Mouse (Mus musculus) heart, embryonic 12.5 days (tissue): ENCODE results near the gene Dgkd. TPM values are rescaled to one million over a fixed set of nuclear protein-coding genes. Genes with fewer than 3 reads are reported as not detected.
A peak's percentile ranks its signal among the peaks of the same experiment; 100 is the strongest.

Experiments used
- ATAC-seq: fragments of 200-750 bp; cut with Nextera tagmentation; 2 replicates; pipeline ENCODE4 v1.8.0; 2017; ENCODE audit warnings: moderate TSS enrichment, moderate library complexity; ENCODE audit not compliant: insufficient number of reproducible peaks, low FRiP score
- H3K27ac ChIP-seq: fragments of 300-500 bp; sonication (generic); 2 replicates; pipeline ENCODE4 v1.5.1; 2016; ENCODE audit warnings: mild to moderate bottlenecking, moderate library complexity; ENCODE audit not compliant: poor library complexity, severe bottlenecking
- H3K27me3 ChIP-seq: fragments of 300-500 bp; sonication (generic); replicated peaks from 2 replicates; pipeline ENCODE4 v1.6.1; 2016; ENCODE audit warnings: mild to moderate bottlenecking, moderate library complexity
- H3K36me3 ChIP-seq: fragments of 300-500 bp; sonication (generic); 2 replicates; pipeline ENCODE4 v1.6.1; 2016; ENCODE audit warnings: mild to moderate bottlenecking, moderate library complexity
- H3K4me1 ChIP-seq: fragments of 300-500 bp; sonication (generic); replicated peaks from 2 replicates; pipeline ENCODE4 v1.6.1; 2016; ENCODE audit warnings: mild to moderate bottlenecking
- H3K4me2 ChIP-seq: fragments of 300-500 bp; sonication (generic); 2 replicates; pipeline ENCODE4 v1.6.1; 2016; ENCODE audit warnings: mild to moderate bottlenecking, moderate library complexity
- H3K4me3 ChIP-seq: fragments of 300-500 bp; sonication (generic); 2 replicates; pipeline ENCODE4 v1.5.1; 2016; ENCODE audit warnings: mild to moderate bottlenecking
- H3K9ac ChIP-seq: fragments of 300-500 bp; sonication (generic); 2 replicates; pipeline ENCODE4 v1.6.1; 2016; ENCODE audit warnings: mild to moderate bottlenecking, moderate library complexity
- H3K9me3 ChIP-seq: fragments of 300-500 bp; sonication (generic); replicated peaks from 2 replicates; pipeline ENCODE4 v1.6.1; 2016; ENCODE audit warnings: mild to moderate bottlenecking, moderate library complexity
- WGBS: fragments of 180-500 bp; shearing (Covaris S2); methylation state at CpG from one replicate; pipeline ENCODE4 v1.1.7; 2016; 5-methylcytosine and 5-hydroxymethylcytosine counted together
- polyA plus RNA-seq: library from polyadenylated mRNA; unstranded; fragments of >200 nt; fragmentation: Nextera tagmentation; extraction: Ambion mirVana; gene quantifications from 2 replicates; pipeline ENCODE4 v1.2.1, GENCODE M21; 2016

Dgkd gene
- polyA plus RNA-seq, 1 experiment from 2014 or later = 24.1 TPM

DNA sequence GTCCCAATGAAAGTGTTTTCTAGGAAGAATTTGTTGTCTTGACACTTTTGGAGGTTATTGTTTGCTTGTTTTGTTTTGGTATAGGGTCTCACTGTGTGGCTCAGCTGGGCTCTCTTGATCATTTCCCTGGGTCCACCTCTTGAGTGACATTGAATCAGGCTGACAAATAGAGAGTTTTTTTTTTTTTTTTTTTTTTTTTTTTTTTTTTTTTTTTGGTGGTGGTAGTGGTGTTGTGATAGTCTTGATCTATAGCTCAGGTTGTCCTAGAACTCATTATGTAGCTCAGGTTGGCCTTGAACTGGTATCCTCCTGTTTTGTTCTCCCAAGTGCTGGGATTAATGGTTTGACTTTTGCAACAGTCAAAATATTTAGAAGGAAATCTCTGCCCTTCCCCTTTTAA, 11.8 kb downstream of the Dgkd start:
- Histone ChIP-seq H3K4me3 (no peak overlapping the region), H3K9me3 (no peaks in the 10 kb centered on the region), H3K4me2 (no peak overlapping the region), H3K9ac (no peak overlapping the region), H3K27ac (no peak overlapping the region), H3K27me3 (no peaks in the 10 kb centered on the region), H3K4me1 (peaks cover 36% of the 10 kb centered on the region), H3K36me3 (no peaks in the 10 kb centered on the region)
- ATAC-seq = no peak

DNA sequence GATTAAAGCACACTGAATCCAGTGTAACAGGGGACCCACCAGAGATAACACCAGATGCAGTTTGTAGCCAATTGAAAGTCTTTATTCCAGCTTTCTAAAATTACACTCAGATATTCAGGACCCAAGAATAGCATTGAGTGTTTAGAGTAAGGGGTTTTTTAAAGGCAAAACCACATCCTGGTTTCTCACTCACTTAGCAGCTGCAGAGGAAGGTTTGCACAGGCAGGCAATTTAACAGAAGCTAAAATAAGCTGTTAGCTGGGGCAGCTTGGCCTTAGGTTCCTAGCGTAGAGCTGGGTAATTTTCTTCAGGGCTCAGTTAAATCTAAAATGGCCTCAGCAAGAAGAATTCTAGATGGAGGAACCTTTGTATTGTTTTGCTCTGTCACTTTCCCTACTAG, 13.6 kb downstream of the Dgkd start:
- Histone ChIP-seq H3K9ac (no peak overlapping the region), H3K9me3 (no peaks in the 10 kb centered on the region), H3K27ac (peak overlapping the region; percentile 76), H3K4me1 (peaks cover 48% of the 10 kb centered on the region), H3K4me2 (no peak overlapping the region), H3K36me3 (no peaks in the 10 kb centered on the region), H3K4me3 (no peak overlapping the region), H3K27me3 (no peaks in the 10 kb centered on the region)
- WGBS = 59% methylated on average over 1 of the region's 1 CpGs
- ATAC-seq = no peak

DNA sequence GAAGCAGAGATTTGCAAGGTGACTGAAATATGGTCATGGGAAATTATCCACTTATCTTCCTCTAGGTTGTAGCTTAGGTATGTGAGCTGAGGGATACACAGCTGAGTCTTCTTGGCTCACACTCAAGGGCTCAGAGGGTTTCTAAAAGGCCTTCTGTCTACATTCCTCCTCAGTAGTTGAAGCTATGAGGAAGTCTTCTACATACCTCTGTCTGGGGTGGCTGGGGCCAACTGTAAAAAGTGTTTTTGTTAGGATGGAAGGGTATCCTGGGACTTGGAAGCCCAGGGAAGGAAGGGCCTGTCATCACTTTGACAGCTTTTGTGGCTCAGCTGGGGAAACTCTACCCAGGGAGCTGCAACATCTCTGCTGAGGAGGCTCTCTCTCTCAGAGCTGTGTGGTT, 18.5 kb downstream of the Dgkd start:
- H3K4me1 ChIP-seq = peaks cover 56% of the 10 kb centered on the region
- no peak overlapping the region for H3K9ac ChIP-seq
- no peak overlapping the region for H3K27ac ChIP-seq
- no peak overlapping the region for H3K4me2 ChIP-seq
- no peaks in the 10 kb centered on the region for H3K27me3 ChIP-seq
- H3K9me3 ChIP-seq = no peaks in the 10 kb centered on the region
- no peak overlapping the region for H3K4me3 ChIP-seq
- no peaks in the 10 kb centered on the region for H3K36me3 ChIP-seq
- no peak; the same call in 1 of the 2 replicates for ATAC-seq

DNA sequence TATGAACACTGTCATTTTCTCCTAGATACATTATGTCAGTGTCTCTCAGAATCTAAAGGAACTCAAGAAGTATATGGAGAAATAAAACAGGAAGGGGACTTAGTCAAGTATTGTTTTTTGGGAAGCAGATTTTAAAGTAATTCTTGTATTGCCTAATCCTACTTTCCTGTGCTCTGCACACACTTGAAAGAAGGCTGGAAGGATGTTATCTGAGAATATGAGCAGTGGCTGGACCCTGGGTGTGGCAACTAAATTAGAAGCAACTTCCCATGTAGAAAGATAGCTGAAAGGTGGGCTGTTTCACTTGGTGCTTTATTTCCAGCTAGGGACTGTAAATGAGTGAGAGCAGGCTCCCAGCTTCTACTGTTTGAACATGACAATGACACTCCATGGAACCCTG, 20.0 kb downstream of the Dgkd start:
- no peaks in the 10 kb centered on the region for H3K9me3 ChIP-seq
- no peak overlapping the region; the same call in 1 of the 2 replicates for H3K27ac ChIP-seq
- H3K4me1 ChIP-seq = peaks cover 66% of the 10 kb centered on the region
- no peak for ATAC-seq
- H3K4me2 ChIP-seq = no peak overlapping the region
- H3K4me3 ChIP-seq = no peak overlapping the region
- no peaks in the 10 kb centered on the region for H3K36me3 ChIP-seq
- H3K27me3 ChIP-seq = no peaks in the 10 kb centered on the region
- H3K9ac ChIP-seq = no peak overlapping the region

DNA sequence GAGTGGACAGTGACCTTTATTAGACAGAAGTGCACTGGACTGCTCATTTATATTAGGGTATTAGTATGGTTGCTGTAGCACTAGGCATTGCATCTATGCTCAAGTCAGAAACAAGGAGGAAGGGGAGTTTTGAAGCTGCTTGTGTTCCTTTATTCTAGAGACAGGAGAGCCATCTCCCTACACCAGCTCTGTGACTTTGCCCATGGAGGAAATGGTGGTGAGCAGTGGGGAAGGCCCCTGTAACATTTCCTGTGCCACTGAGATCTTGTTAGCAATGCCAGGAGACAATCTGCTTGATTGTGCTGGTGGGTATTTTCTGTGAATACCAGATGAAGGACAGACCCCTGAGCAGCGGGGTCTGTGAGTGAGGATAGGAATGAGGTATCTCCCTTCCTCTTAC, 23.0 kb downstream of the Dgkd start:
- Histone ChIP-seq H3K9me3 (no peaks in the 10 kb centered on the region), H3K4me3 (no peak overlapping the region), H3K36me3 (no peaks in the 10 kb centered on the region), H3K27ac (no peak overlapping the region), H3K9ac (no peak overlapping the region), H3K27me3 (no peaks in the 10 kb centered on the region), H3K4me2 (no peak overlapping the region), H3K4me1 (peaks cover 86% of the 10 kb centered on the region)
- no peak for ATAC-seq
- WGBS = 77% methylated on average over 1 of the region's 1 CpGs

DNA sequence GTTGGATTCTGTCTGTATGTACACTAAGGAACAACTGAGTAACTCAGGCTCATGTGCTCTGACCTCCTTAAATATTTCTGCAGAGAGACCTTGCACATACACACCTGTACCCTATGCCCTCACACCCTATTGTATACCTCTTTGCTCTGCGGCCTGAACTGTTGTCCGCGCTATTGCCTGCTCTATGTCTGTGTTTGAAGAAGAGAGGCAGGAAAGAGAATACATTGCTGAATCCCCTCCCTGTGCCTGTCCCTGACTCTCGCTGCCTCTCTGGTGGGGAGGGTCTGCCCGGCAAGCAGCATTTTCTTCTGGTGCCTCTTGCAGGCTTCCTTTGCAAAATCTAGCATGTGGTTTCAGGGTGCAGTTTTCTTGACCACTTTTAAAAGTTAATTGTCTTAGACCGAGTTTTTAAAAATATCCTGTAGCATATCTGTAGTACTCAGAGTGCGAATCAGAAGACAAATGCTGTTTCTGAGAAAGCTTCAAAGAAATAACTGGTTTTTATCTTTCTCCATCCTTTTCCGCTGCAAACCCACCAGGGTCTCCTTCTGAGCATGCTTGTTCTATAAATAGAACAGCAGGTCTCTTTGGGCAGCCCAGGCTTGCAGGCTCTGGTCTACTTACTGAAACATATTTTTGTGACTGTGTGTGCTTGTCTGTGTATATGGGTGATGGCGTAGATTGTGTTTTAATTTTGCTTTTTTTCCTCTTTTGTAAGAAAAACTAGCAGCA, 24.6 kb downstream of the Dgkd start:
- Histone ChIP-seq H3K4me2 (peak overlapping the region; percentile 27; the same call in 1 of the 2 replicates), H3K4me3 (no peak overlapping the region), H3K4me1 (peaks cover 83% of the 10 kb centered on the region), H3K9ac (peak overlapping the region; percentile 50; the same call in 1 of the 2 replicates), H3K27me3 (no peaks in the 10 kb centered on the region), H3K36me3 (no peaks in the 10 kb centered on the region), H3K9me3 (no peaks in the 10 kb centered on the region), H3K27ac (peak overlapping the region; percentile 81)
- WGBS = 31% methylated on average over 9 of the region's 9 CpGs
- ATAC-seq = no peak

DNA sequence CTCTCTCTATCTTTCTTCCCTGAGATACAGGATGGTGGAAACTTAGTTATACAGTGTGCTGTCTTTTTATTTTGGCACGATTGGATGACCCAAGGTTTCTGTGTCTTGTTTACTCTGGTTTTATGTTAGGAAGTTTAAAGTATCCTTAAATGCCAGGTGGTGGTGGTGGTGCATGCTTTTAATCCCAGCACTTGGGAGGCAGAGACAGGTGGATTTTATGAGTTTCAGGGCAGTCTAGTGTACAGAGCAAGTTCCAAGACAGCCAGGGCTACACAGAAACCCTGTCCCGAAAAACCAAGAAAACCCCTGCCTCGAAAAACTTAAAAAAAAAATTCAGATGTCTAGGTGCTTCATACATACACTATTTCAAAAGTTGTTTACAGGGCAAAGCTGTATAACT, 25.9 kb downstream of the Dgkd start:
- peaks cover 74% of the 10 kb centered on the region for H3K4me1 ChIP-seq
- 86% methylated on average over 3 of the region's 3 CpGs for WGBS

DNA sequence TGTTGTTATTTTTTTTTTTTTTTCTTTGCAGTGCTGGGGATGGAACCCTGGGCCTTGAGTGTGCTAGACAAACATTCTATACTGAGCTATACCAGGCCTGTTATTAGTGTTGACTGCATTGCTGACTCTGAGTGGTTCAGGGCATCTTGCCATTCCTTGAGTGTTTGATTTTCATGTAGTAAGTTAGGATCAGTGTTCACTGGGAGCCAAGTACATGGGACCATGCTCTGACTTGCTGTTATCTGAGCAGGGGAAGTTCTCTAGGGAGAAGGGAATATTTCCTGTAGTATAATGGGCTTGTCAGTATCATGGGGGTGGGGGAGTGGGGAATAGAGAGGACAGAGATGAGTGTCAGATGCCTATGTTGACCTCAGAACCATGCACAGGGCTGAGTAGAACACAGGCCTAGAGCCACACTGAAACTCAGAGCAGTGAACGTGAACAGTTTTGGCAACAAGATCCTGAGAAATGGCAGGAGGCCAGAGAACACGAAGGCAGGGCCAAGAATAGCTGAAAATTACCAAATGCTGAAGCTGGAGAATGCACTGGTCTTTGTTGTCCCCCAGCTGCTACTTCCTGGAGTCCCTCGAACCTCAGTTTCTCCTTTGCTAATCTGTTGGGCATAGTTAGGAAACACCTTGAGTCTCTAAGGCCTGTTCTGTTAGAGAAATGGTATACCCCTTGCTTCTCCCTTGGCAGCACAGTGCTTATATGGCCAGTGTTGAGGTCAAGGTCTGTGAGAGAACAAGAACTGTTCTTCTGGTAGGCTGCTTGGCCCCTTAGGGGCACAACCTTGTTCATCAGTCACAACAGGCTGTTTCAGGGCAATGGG, 26.6 kb downstream of the Dgkd start:
- no peaks in the 10 kb centered on the region for H3K9me3 ChIP-seq
- ATAC-seq = peak; percentile 61
- H3K36me3 ChIP-seq = peaks cover 14% of the 10 kb centered on the region
- H3K4me2 ChIP-seq = no peak overlapping the region
- WGBS = 12% methylated on average over 3 of the region's 3 CpGs
- H3K4me3 ChIP-seq = no peak overlapping the region
- H3K9ac ChIP-seq = no peak overlapping the region
- H3K27me3 ChIP-seq = no peaks in the 10 kb centered on the region
- peak overlapping the region; percentile 90 for H3K27ac ChIP-seq
- peaks cover 67% of the 10 kb centered on the region for H3K4me1 ChIP-seq

More for the DNA sequence above, 25.9 kb downstream of the Dgkd start:
- Histone ChIP-seq H3K27ac (peak overlapping the region; percentile 83), H3K9ac (no peak overlapping the region), H3K4me2 (no peak overlapping the region), H3K9me3 (no peaks in the 10 kb centered on the region), H3K27me3 (no peaks in the 10 kb centered on the region), H3K4me3 (no peak overlapping the region), H3K36me3 (peaks cover 7% of the 10 kb centered on the region)
- no peak for ATAC-seq

DNA sequence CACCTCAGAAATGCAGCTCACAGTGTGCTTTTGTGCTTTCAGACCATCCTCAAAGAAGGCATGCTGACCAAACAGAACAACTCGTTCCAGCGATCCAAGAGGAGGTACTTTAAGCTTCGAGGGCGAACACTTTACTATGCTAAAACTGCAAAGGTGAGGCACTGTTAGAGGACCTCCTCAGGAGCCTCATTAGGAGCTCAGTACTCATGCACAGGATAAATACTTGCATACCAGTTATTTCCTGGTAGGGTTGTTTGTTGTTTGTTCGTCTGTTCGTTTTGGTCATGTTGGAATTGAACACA, 27.2 kb downstream of the Dgkd start:
- Histone ChIP-seq H3K27me3 (no peaks in the 10 kb centered on the region), H3K27ac (peak overlapping the region; percentile 90), H3K4me3 (no peak overlapping the region), H3K4me2 (no peak overlapping the region), H3K9ac (no peak overlapping the region), H3K36me3 (peaks cover 18% of the 10 kb centered on the region), H3K9me3 (no peaks in the 10 kb centered on the region), H3K4me1 (peaks cover 62% of the 10 kb centered on the region)
- no peak for ATAC-seq
- 86% methylated on average over 6 of the region's 6 CpGs for WGBS

DNA sequence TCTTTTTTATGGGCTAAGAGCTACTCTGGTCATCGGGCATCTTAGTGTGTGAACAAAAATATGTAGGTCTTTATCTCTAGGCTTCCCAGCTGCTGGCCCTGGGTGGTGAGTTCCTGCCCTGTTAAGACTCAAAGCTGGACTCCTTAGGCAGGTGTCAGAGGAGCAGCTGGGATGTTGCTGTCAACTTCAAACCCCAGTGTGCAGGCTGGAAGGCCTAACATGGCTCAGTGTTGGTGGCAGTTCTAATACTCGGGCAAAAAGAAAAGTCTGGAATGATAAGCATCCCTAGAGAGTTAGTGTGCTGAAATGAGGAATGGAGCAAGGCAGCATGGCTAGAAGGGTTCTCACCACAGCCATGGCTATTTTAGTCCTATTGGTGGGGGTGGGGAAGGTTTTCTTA, 27.8 kb downstream of the Dgkd start:
- peak; percentile 56 for ATAC-seq
- Histone ChIP-seq H3K36me3 (peaks cover 21% of the 10 kb centered on the region), H3K4me2 (peak overlapping the region; percentile 2; the same call in 1 of the 2 replicates), H3K27me3 (no peaks in the 10 kb centered on the region), H3K4me1 (peaks cover 59% of the 10 kb centered on the region), H3K4me3 (no peak overlapping the region), H3K9ac (no peak overlapping the region), H3K27ac (peak overlapping the region; percentile 90), H3K9me3 (no peaks in the 10 kb centered on the region)
- 8% methylated on average over 2 of the region's 2 CpGs for whole genome bisulfite sequencing

DNA sequence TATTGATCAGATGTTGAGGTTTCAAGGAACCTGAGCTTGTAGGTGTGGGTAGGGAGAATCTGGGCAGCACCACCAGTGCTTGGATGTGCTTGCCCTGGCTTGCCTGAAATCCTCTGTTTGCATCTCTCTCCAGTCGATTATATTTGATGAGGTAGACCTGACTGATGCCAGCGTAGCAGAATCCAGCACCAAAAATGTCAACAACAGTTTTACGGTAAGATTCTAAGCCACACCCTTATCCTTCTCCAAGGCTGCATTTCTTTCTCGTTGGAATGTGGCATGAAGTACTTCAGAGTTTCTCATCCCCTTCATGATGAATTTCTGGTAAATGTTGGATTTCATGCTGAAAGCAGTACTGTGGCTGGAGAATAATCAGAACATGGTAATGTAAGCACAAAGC, 28.6 kb downstream of the Dgkd start:
- WGBS = 50% methylated on average over 4 of the region's 4 CpGs
- ATAC-seq = no peak

More for the DNA sequence above, 28.6 kb downstream of the Dgkd start:
- Histone ChIP-seq H3K9ac (no peak overlapping the region), H3K36me3 (peaks cover 25% of the 10 kb centered on the region), H3K4me1 (peaks cover 50% of the 10 kb centered on the region), H3K4me3 (no peak overlapping the region), H3K27ac (peak overlapping the region; percentile 90), H3K9me3 (no peaks in the 10 kb centered on the region), H3K4me2 (no peak overlapping the region), H3K27me3 (no peaks in the 10 kb centered on the region)
